Mouse (Mus musculus): Measurements from ENCODE around the gene Dus1l. TPM values are rescaled to one million over a fixed set of nuclear protein-coding genes. Genes with fewer than 3 reads are reported as not detected.

Gene Dus1l
- total RNA-seq, 2 experiments from 2014 or later: 48.2 to 74.8 TPM

Other genes starting within 250 kb of the Dus1l start
- gene Mcrip1, start 246.7 kb downstream of the Dus1l start, total RNA-seq (2014; fragmentation: Nextera tagmentation): 64.7 and 75.8 TPM in 2 replicates
- gene Mcrip1, start 246.7 kb downstream of the Dus1l start, total RNA-seq (2017): 23.1 and 23.4 TPM in 2 replicates
- gene Ppp1r27, start 245.3 kb downstream of the Dus1l start, total RNA-seq (2014; fragmentation: Nextera tagmentation): not detected in 2 replicates
- not detected in 2 replicates for gene Ppp1r27, start 245.3 kb downstream of the Dus1l start, total RNA-seq (2017)
- 864 and 921 TPM in 2 replicates for gene P4hb, start 223.2 kb downstream of the Dus1l start, total RNA-seq (2014; fragmentation: Nextera tagmentation)
- gene P4hb, start 223.2 kb downstream of the Dus1l start, total RNA-seq (2017): 1,372 and 1,702 TPM in 2 replicates
- gene Arhgdia, start 214.8 kb downstream of the Dus1l start, total RNA-seq (2014; fragmentation: Nextera tagmentation): 514 and 552 TPM in 2 replicates
- gene Arhgdia, start 214.8 kb downstream of the Dus1l start, total RNA-seq (2017): 163 and 168 TPM in 2 replicates
- gene Alyref, start 198.0 kb downstream of the Dus1l start, total RNA-seq (2014; fragmentation: Nextera tagmentation): 161 and 171 TPM in 2 replicates
- 315 and 430 TPM in 2 replicates for gene Alyref, start 198.0 kb downstream of the Dus1l start, total RNA-seq (2017)
- 80.9 and 96.2 TPM in 2 replicates for gene Anapc11, start 198.0 kb downstream of the Dus1l start, total RNA-seq (2014; fragmentation: Nextera tagmentation)
- gene Anapc11, start 198.0 kb downstream of the Dus1l start, total RNA-seq (2017): 26.9 and 27.0 TPM in 2 replicates
- gene Npb, start 187.9 kb downstream of the Dus1l start, total RNA-seq (2014; fragmentation: Nextera tagmentation): not detected in 2 replicates
- gene Npb, start 187.9 kb downstream of the Dus1l start, total RNA-seq (2017): not detected in 2 replicates
- gene Pcyt2, start 178.5 kb downstream of the Dus1l start, total RNA-seq (2014; fragmentation: Nextera tagmentation): 48.1 and 70.3 TPM in 2 replicates
- 21.9 and 35.5 TPM in 2 replicates for gene Pcyt2, start 178.5 kb downstream of the Dus1l start, total RNA-seq (2017)
- gene Sirt7, start 171.2 kb downstream of the Dus1l start, total RNA-seq (2014; fragmentation: Nextera tagmentation): 66.1 and 81.1 TPM in 2 replicates
- 57.4 and 75.0 TPM in 2 replicates for gene Sirt7, start 171.2 kb downstream of the Dus1l start, total RNA-seq (2017)
- gene Mafg, start 162.8 kb downstream of the Dus1l start, total RNA-seq (2014; fragmentation: Nextera tagmentation): 28.7 and 37.0 TPM in 2 replicates
- 30.2 and 36.6 TPM in 2 replicates for gene Mafg, start 162.8 kb downstream of the Dus1l start, total RNA-seq (2017)
- 14.6 and 15.9 TPM in 2 replicates for gene Pycr1, start 152.6 kb downstream of the Dus1l start, total RNA-seq (2014; fragmentation: Nextera tagmentation)
- gene Pycr1, start 152.6 kb downstream of the Dus1l start, total RNA-seq (2017): 4.6 and 8.9 TPM in 2 replicates
- gene Myadml2, start 148.2 kb downstream of the Dus1l start, total RNA-seq (2014; fragmentation: Nextera tagmentation): not detected in 2 replicates
- gene Myadml2, start 148.2 kb downstream of the Dus1l start, total RNA-seq (2017): 0.69 and 1.9 TPM in 2 replicates
- not detected in 2 replicates for gene Notum, start 135.2 kb downstream of the Dus1l start, total RNA-seq (2014; fragmentation: Nextera tagmentation)
- gene Notum, start 135.2 kb downstream of the Dus1l start, total RNA-seq (2017): not detected in 2 replicates
- 44.6 and 84.7 TPM in 2 replicates for gene Aspscr1, start 123.4 kb downstream of the Dus1l start, total RNA-seq (2014; fragmentation: Nextera tagmentation)
- 29.0 and 33.5 TPM in 2 replicates for gene Aspscr1, start 123.4 kb downstream of the Dus1l start, total RNA-seq (2017)
- 99.2 and 129 TPM in 2 replicates for gene Cenpx, start 82.7 kb downstream of the Dus1l start, total RNA-seq (2014; fragmentation: Nextera tagmentation)
- gene Cenpx, start 82.7 kb downstream of the Dus1l start, total RNA-seq (2017): 110 and 151 TPM in 2 replicates
- gene Lrrc45, start 82.5 kb downstream of the Dus1l start, total RNA-seq (2014; fragmentation: Nextera tagmentation): 16.7 and 35.0 TPM in 2 replicates
- 30.6 and 46.2 TPM in 2 replicates for gene Lrrc45, start 82.5 kb downstream of the Dus1l start, total RNA-seq (2017)
- 2.1 and 5.1 TPM in 2 replicates for gene Rac3, start 74.9 kb downstream of the Dus1l start, total RNA-seq (2014; fragmentation: Nextera tagmentation)
- 1.1 TPM in 2 replicates for gene Rac3, start 74.9 kb downstream of the Dus1l start, total RNA-seq (2017)
- 15.9 and 24.1 TPM in 2 replicates for gene Dcxr, start 69.1 kb downstream of the Dus1l start, total RNA-seq (2014; fragmentation: Nextera tagmentation)
- 14.5 and 18.6 TPM in 2 replicates for gene Dcxr, start 69.1 kb downstream of the Dus1l start, total RNA-seq (2017)
- gene Cbr2, start 64.3 kb downstream of the Dus1l start, total RNA-seq (2014; fragmentation: Nextera tagmentation): not detected in 2 replicates
- gene Cbr2, start 64.3 kb downstream of the Dus1l start, total RNA-seq (2017): not detected in 2 replicates
- 12.8 and 179 TPM in 2 replicates for gene Hmga1b, start 33.6 kb downstream of the Dus1l start, total RNA-seq (2014; fragmentation: Nextera tagmentation)
- gene Hmga1b, start 33.6 kb downstream of the Dus1l start, total RNA-seq (2017): 16.3 and 157 TPM in 2 replicates
- gene Rfng, start 12.2 kb downstream of the Dus1l start, total RNA-seq (2014; fragmentation: Nextera tagmentation): 23.8 TPM in 2 replicates
- 3.1 and 4.7 TPM in 2 replicates for gene Rfng, start 12.2 kb downstream of the Dus1l start, total RNA-seq (2017)
- 82.5 and 83.6 TPM in 2 replicates for gene Gps1, start 12.1 kb downstream of the Dus1l start, total RNA-seq (2014; fragmentation: Nextera tagmentation)
- gene Gps1, start 12.1 kb downstream of the Dus1l start, total RNA-seq (2017): 91.8 and 116 TPM in 2 replicates
- gene Fasn, start 28.1 kb upstream of the Dus1l start, total RNA-seq (2014; fragmentation: Nextera tagmentation): 79.3 and 146 TPM in 2 replicates
- 45.2 and 59.7 TPM in 2 replicates for gene Fasn, start 28.1 kb upstream of the Dus1l start, total RNA-seq (2017)
- 4.6 and 5.2 TPM in 2 replicates for gene Ccdc57, start 136.5 kb upstream of the Dus1l start, total RNA-seq (2014; fragmentation: Nextera tagmentation)
- 5.6 and 6.9 TPM in 2 replicates for gene Ccdc57, start 136.5 kb upstream of the Dus1l start, total RNA-seq (2017)
- 5.0 and 11.3 TPM in 2 replicates for gene Slc16a3, start 152.1 kb upstream of the Dus1l start, total RNA-seq (2014; fragmentation: Nextera tagmentation)
- gene Slc16a3, start 152.1 kb upstream of the Dus1l start, total RNA-seq (2017): 4.1 and 4.7 TPM in 2 replicates
- gene Csnk1d, start 194.9 kb upstream of the Dus1l start, total RNA-seq (2014; fragmentation: Nextera tagmentation): 53.7 and 63.6 TPM in 2 replicates
- 68.2 and 70.6 TPM in 2 replicates for gene Csnk1d, start 194.9 kb upstream of the Dus1l start, total RNA-seq (2017)
- gene Cd7, start 243.0 kb upstream of the Dus1l start, total RNA-seq (2014; fragmentation: Nextera tagmentation): 6.1 TPM in 1 of 2 replicates, not detected in the other
- gene Cd7, start 243.0 kb upstream of the Dus1l start, total RNA-seq (2017): not detected in 2 replicates